Mouse (Mus musculus) limb, embryonic 10.5 days (tissue): ENCODE results near the gene Ifna11. TPM values are rescaled to one million over a fixed set of nuclear protein-coding genes. Genes with fewer than 3 reads are reported as not detected.
"Not testable (repeated sequence)": the region's sequence is repeated elsewhere in the genome, so short reads cannot be mapped to it uniquely, and the experiment has no call there.

ENCODE experiments used
- DNase-seq: peaks from one replicate; pipeline ENCODE4 v3.0.0-alpha.2; 2017; ENCODE audit warnings: low spot score
- H3K27ac ChIP-seq: fragments of 300-500 bp; sonication (generic); 2 replicates; pipeline ENCODE4 v1.5.1; 2016; ENCODE audit warnings: mild to moderate bottlenecking
- H3K27me3 ChIP-seq: fragments of 300-500 bp; sonication (generic); 2 replicates; pipeline ENCODE4 v1.6.1; 2016; ENCODE audit warnings: low read depth, mild to moderate bottlenecking; ENCODE audit not compliant: poor library complexity, severe bottlenecking
- H3K36me3 ChIP-seq: fragments of 300-500 bp; sonication (generic); 2 replicates; pipeline ENCODE4 v1.6.1; 2016; ENCODE audit warnings: mild to moderate bottlenecking, moderate library complexity
- H3K4me1 ChIP-seq: fragments of 300-500 bp; sonication (generic); 2 replicates; pipeline ENCODE4 v1.6.1; 2016
- H3K4me3 ChIP-seq: fragments of 300-500 bp; sonication (generic); 2 replicates; pipeline ENCODE4 v1.5.1; 2016; ENCODE audit warnings: mild to moderate bottlenecking, moderate library complexity
- H3K9me3 ChIP-seq: fragments of 300-500 bp; sonication (generic); replicated peaks from 2 replicates; pipeline ENCODE4 v1.6.1; 2016; ENCODE audit warnings: mild to moderate bottlenecking
- WGBS: fragments of 180-500 bp; shearing (Covaris S2); methylation state at CpG from one replicate; pipeline ENCODE4 v1.1.7; 2016; 5-methylcytosine and 5-hydroxymethylcytosine counted together
- polyA plus RNA-seq: library from polyadenylated mRNA; unstranded; fragments of >200 nt; fragmentation: Nextera tagmentation; extraction: Ambion mirVana; gene quantifications from 2 replicates; pipeline ENCODE4 v1.2.1, GENCODE M21; 2016

Gene Ifna11
- not detected in 2 replicates for polyA plus RNA-seq

DNA sequence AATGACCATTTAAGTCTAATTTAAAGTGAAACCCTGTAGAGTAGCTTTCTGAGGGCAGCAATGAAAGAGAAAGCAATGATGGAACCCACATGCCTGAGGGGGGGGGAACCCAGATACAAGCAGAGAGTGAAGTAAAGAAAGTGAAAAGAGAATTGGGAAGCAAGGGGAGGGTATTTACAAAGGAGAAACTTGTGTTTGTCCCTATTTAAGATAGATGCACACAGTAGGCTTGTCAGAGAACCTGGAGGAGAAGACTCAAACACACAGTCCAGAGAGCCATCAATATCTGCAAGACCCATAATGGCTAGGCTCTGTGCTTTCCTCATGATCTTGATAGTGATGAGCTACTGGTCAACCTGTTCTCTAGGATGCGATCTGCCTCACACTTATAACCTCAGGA, at the start of gene Ifna11:
Gene Ifna11 (plus strand): TSS at position 301 of the 400 bp plus-strand sequence.
- no peaks in the 10 kb centered on the region for H3K36me3 ChIP-seq
- H3K9me3 ChIP-seq: no peaks in the 10 kb centered on the region
- no peaks in the 10 kb centered on the region for H3K27me3 ChIP-seq
- DNase-seq: no peak
- WGBS: 82% methylated on average over 1 of the region's 1 CpGs
- H3K4me3 ChIP-seq: no peak within 1 kb of the TSS
- no peaks in the 10 kb centered on the region for H3K4me1 ChIP-seq
- no peak within 1 kb of the TSS for H3K27ac ChIP-seq

DNA sequence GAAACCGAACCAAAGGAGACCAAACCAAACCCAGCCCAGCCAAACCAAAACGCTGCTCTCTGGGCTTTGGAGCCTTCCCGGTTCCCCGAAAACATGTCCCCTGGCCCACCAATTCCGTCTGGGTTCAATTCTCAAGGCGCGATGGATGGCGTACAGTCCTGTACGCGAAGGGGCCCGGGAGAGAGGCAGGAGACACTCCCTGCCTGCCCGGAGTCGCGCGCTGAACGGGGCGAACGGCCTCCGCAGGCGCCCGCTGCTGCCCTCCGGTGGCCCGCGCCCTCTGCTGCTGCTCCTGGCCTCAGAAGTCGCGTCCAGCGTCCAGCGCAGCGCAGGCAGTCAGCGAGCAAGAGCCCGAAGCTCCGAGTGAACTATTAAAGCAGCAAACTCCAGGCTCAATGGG, 46.2 kb upstream of the Ifna11 start, which contains the start of gene Gm13290:
Gene Gm13290 (plus strand): TSS at position 301 of the 400 bp plus-strand sequence.
- H3K36me3 ChIP-seq, H3K27ac ChIP-seq, H3K9me3 ChIP-seq, H3K27me3 ChIP-seq, H3K4me3 ChIP-seq, DNase-seq, H3K4me1 ChIP-seq: not testable (repeated sequence)
- WGBS: no CpG with 5 or more reads among the region's 32 CpGs

DNA sequence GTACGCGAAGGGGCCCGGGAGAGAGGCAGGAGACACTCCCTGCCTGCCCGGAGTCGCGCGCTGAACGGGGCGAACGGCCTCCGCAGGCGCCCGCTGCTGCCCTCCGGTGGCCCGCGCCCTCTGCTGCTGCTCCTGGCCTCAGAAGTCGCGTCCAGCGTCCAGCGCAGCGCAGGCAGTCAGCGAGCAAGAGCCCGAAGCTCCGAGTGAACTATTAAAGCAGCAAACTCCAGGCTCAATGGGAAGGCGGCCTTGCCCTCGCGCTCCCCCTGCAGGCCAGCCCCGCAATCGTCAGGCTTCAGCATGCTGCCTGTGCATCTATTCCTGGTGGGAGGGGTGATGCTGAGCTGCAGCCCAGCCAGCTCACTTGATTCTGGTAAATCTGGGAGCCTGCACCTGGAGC, 43.1 kb upstream of the Ifna11 start, which contains the start of gene Gm13289:
Gene Gm13289 (plus strand): TSS at position 301 of the 400 bp plus-strand sequence.
- not testable (repeated sequence) for H3K27ac ChIP-seq, H3K27me3 ChIP-seq, H3K4me3 ChIP-seq, H3K9me3 ChIP-seq, DNase-seq, H3K4me1 ChIP-seq, H3K36me3 ChIP-seq
- no CpG with 5 or more reads among the region's 29 CpGs for WGBS

DNA sequence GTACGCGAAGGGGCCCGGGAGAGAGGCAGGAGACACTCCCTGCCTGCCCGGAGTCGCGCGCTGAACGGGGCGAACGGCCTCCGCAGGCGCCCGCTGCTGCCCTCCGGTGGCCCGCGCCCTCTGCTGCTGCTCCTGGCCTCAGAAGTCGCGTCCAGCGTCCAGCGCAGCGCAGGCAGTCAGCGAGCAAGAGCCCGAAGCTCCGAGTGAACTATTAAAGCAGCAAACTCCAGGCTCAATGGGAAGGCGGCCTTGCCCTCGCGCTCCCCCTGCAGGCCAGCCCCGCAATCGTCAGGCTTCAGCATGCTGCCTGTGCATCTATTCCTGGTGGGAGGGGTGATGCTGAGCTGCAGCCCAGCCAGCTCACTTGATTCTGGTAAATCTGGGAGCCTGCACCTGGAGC, 40.2 kb upstream of the Ifna11 start, which contains the start of gene Gm13272:
Gene Gm13272 (plus strand): TSS at position 301 of the 400 bp plus-strand sequence.
- no CpG with 5 or more reads among the region's 29 CpGs for WGBS
- not testable (repeated sequence) for DNase-seq, H3K27me3 ChIP-seq, H3K27ac ChIP-seq, H3K9me3 ChIP-seq, H3K36me3 ChIP-seq, H3K4me1 ChIP-seq, H3K4me3 ChIP-seq

GRCm38 (mm10) chr4:88780320-88780719, 39.4 kb upstream of the Ifna11 start:
- not testable (repeated sequence) for DNase-seq, H3K4me3 ChIP-seq, H3K27me3 ChIP-seq, H3K36me3 ChIP-seq, H3K4me1 ChIP-seq, H3K9me3 ChIP-seq, H3K27ac ChIP-seq
- WGBS: 54% methylated on average over 16 of the region's 18 CpGs

- H3K36me3 ChIP-seq, H3K4me1 ChIP-seq, H3K27ac ChIP-seq, H3K9me3 ChIP-seq, H3K27me3 ChIP-seq, DNase-seq: not testable (repeated sequence)
- WGBS: 18% methylated on average over 4 of the region's 7 CpGs
- H3K4me3 ChIP-seq: peak within 1 kb of the TSS; percentile 31; the same call in 1 of the 2 replicates
Observed at GRCm38 (mm10) chr4:88781831-88782230, 37.9 kb upstream of the Ifna11 start, which contains the start of gene Ifnz. TSS of gene Ifnz (plus strand) at chr4:88782131.

GRCm38 (mm10) chr4:88782335-88782734, 37.4 kb upstream of the Ifna11 start:
- DNase-seq, H3K9me3 ChIP-seq, H3K27me3 ChIP-seq, H3K27ac ChIP-seq, H3K36me3 ChIP-seq, H3K4me1 ChIP-seq: not testable (repeated sequence)
- 0% methylated on average over 16 of the region's 31 CpGs for WGBS
- peak overlapping the region; percentile 31; the same call in 1 of the 2 replicates for H3K4me3 ChIP-seq

GRCm38 (mm10) chr4:88785409-88785808, 34.4 kb upstream of the Ifna11 start, which contains the start of gene Gm13276:
TSS of gene Gm13276 (plus strand) at chr4:88785709.
- H3K27ac ChIP-seq, H3K4me3 ChIP-seq: not testable (repeated sequence)
- no CpG with 5 or more reads among the region's 27 CpGs for WGBS

GRCm38 (mm10) chr4:88788402-88788801, 31.4 kb upstream of the Ifna11 start, which contains the start of gene Gm13277:
TSS of gene Gm13277 (plus strand) at chr4:88788632.
- WGBS: 0% methylated on average over 4 of the region's 28 CpGs
- H3K4me1 ChIP-seq, H3K27ac ChIP-seq, H3K9me3 ChIP-seq, H3K36me3 ChIP-seq, DNase-seq, H3K27me3 ChIP-seq, H3K4me3 ChIP-seq: not testable (repeated sequence)

More at GRCm38 (mm10) chr4:88785409-88785808, 34.4 kb upstream of the Ifna11 start, which contains the start of gene Gm13276:
- H3K36me3 ChIP-seq, H3K27me3 ChIP-seq, H3K4me1 ChIP-seq, DNase-seq, H3K9me3 ChIP-seq: not testable (repeated sequence)

DNA sequence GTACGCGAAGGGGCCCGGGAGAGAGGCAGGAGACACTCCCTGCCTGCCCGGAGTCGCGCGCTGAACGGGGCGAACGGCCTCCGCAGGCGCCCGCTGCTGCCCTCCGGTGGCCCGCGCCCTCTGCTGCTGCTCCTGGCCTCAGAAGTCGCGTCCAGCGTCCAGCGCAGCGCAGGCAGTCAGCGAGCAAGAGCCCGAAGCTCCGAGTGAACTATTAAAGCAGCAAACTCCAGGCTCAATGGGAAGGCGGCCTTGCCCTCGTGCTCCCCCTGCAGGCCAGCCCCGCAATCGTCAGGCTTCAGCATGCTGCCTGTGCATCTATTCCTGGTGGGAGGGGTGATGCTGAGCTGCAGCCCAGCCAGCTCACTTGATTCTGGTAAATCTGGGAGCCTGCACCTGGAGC, 28.5 kb upstream of the Ifna11 start, which contains the start of gene Gm13278:
Gene Gm13278 (plus strand): TSS at position 301 of the 400 bp plus-strand sequence.
- not testable (repeated sequence) for DNase-seq, H3K27me3 ChIP-seq, H3K4me1 ChIP-seq, H3K4me3 ChIP-seq, H3K27ac ChIP-seq, H3K36me3 ChIP-seq, H3K9me3 ChIP-seq
- no CpG with 5 or more reads among the region's 28 CpGs for WGBS

- not testable (repeated sequence) for H3K27ac ChIP-seq, H3K36me3 ChIP-seq, DNase-seq, H3K4me1 ChIP-seq, H3K4me3 ChIP-seq, H3K27me3 ChIP-seq, H3K9me3 ChIP-seq
- WGBS: 2% methylated on average over 21 of the region's 52 CpGs
Observed at GRCm38 (mm10) chr4:88793936-88794675, 25.7 kb upstream of the Ifna11 start, which contains the start of gene Gm13275. TSS of gene Gm13275 (plus strand) at chr4:88794487.

DNA sequence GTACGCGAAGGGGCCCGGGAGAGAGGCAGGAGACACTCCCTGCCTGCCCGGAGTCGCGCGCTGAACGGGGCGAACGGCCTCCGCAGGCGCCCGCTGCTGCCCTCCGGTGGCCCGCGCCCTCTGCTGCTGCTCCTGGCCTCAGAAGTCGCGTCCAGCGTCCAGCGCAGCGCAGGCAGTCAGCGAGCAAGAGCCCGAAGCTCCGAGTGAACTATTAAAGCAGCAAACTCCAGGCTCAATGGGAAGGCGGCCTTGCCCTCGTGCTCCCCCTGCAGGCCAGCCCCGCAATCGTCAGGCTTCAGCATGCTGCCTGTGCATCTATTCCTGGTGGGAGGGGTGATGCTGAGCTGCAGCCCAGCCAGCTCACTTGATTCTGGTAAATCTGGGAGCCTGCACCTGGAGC, 22.7 kb upstream of the Ifna11 start, which contains the start of gene Gm13279:
Gene Gm13279 (plus strand): TSS at position 301 of the 400 bp plus-strand sequence.
- not testable (repeated sequence) for DNase-seq, H3K36me3 ChIP-seq, H3K27me3 ChIP-seq, H3K4me3 ChIP-seq, H3K27ac ChIP-seq, H3K9me3 ChIP-seq, H3K4me1 ChIP-seq
- no CpG with 5 or more reads among the region's 28 CpGs for WGBS

DNA sequence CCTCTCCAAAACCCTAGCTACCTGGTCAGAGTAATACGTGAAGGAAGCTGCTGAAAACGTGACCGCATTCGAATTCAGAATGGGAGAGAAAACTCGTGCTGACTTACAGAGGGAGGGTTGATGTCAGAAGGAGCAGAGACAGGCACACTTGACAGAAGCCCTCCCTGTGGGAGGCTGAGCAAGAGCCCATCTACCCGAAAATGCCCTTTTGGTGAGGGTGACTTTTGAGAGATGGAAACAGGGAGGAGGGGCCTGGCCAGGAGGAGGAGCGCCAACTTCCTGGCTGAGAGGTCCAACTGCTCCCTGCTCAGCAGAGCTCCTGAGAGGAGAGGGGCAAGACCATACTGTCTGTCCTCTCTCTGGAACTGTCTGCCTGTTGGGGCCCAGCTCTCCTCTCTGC, 20.4 kb upstream of the Ifna11 start, which contains the start of gene Gm13285:
Gene Gm13285 (plus strand): TSS at position 301 of the 400 bp plus-strand sequence.
- not testable (repeated sequence) for H3K27ac ChIP-seq, DNase-seq, H3K27me3 ChIP-seq, H3K4me3 ChIP-seq, H3K9me3 ChIP-seq, H3K4me1 ChIP-seq, H3K36me3 ChIP-seq
- WGBS: 9% methylated on average over 6 of the region's 7 CpGs
